Mouse (Mus musculus): ENCODE measurements around the gene Npr2. TPM values are rescaled to one million over a fixed set of nuclear protein-coding genes. Genes with fewer than 3 reads are reported as not detected.

Gene Npr2
- polyA plus RNA-seq, 1 experiment from 2014 or later, result 4.8 TPM

DNA sequence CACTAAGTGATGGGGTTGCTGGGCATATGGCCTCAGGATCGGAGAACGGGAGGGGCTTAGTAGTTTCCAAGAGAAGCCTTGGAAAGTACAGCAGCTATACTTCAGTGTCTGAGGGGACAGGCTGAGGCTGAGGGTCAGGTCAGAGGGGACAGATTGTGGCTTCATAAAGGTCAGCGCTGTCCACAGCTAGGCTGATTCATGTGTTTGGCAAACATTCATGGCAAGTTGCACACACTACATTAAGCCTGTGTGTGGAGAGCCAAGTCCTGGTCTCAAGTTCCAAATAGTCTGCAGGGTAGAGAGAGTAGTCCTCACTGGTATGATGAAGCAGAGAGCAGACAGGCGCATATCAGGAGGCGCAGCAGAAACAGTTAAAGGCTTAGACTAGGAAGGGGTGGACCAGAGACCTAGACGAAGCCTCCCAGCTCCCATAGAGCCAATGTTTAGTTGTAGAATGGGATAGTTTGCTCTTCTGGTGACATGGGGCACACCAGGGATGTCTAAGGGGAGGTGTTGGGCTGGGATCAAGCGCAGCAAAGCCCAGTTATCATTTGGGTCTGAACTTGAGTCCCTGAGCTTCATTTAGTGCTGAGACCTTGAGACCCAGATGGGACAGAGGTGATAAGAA lies 47.8 kb downstream of the Npr2 start:
- Histone ChIP-seq H3K9ac (ENCODE audit: low read length) (no peak overlapping the region), H3K27ac (replicated peaks) (no peak overlapping the region), H3K36me3 (ENCODE audit: control insufficient read depth, insufficient read depth, low read length) (peaks cover 3% of the 10 kb centered on the region; the same call in 1 of the 2 replicates), H3K9me3 (ENCODE audit: control insufficient read depth, low read length) (no peaks in the 10 kb centered on the region), H3K4me2 (replicated peaks; ENCODE audit: low read depth) (no peak overlapping the region), H3K4me1 (replicated peaks; ENCODE audit: control insufficient read depth, insufficient read depth) (no peaks in the 10 kb centered on the region), H3K4me3 (ENCODE audit: low read depth, low read length) (no peak overlapping the region), H3K27me3 (ENCODE audit: control insufficient read depth, insufficient read depth, low read length) (no peaks in the 10 kb centered on the region)
- ATAC-seq (ENCODE audit: low FRiP score, low TSS enrichment), result no peak
- 79% methylated on average over 7 of the region's 7 CpGs for WGBS
- no peak for TF ChIP-seq CTCF (IDR thresholded peaks at IDR 0.05; ENCODE audit: low read depth)
- no peak for TF ChIP-seq EP300 (optimal IDR thresholded peaks at IDR 0.05)
- no peak for DNase-seq (ENCODE audit: low spot score)

DNA sequence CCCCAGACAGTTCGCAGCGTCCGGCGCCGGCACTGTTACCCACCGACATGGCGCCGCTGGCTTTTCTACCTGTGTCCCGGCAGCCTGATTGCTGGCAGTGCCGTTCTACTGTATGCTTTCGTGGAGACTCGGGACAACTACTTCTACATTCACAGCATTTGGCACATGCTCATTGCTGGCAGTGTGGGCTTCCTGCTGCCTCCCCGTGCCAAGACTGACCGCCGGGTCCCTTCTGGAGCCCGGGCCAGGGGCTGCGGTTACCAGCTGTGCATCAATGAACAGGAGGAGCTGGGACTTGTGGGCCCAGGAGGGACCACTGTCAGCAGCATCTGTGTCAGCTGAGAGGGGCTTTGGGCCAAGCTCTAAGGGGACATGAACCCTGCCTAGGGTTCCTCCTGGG lies 58.3 kb downstream of the Npr2 start:
- ATAC-seq (ENCODE audit: low FRiP score, low TSS enrichment) (no peak), DNase-seq (ENCODE audit: low spot score) (no peak)
- WGBS, result 97% methylated on average over 17 of the region's 17 CpGs
- TF ChIP-seq EP300 (optimal IDR thresholded peaks at IDR 0.05) (no peak), CTCF (IDR thresholded peaks at IDR 0.05; ENCODE audit: low read depth) (no peak)
- Histone ChIP-seq H3K9ac (ENCODE audit: low read length) (no peak overlapping the region), H3K4me1 (replicated peaks; ENCODE audit: control insufficient read depth, insufficient read depth) (no peaks in the 10 kb centered on the region; the same call in 1 of the 2 replicates), H3K36me3 (ENCODE audit: control insufficient read depth, insufficient read depth, low read length) (peaks cover 6% of the 10 kb centered on the region; the same call in 1 of the 2 replicates), H3K27me3 (ENCODE audit: control insufficient read depth, insufficient read depth, low read length) (no peaks in the 10 kb centered on the region), H3K27ac (replicated peaks) (no peak overlapping the region), H3K4me2 (replicated peaks; ENCODE audit: low read depth) (no peak overlapping the region), H3K4me3 (ENCODE audit: low read depth, low read length) (no peak overlapping the region), H3K9me3 (ENCODE audit: control insufficient read depth, low read length) (no peaks in the 10 kb centered on the region)

- ATAC-seq (ENCODE audit: low FRiP score, low TSS enrichment), result no peak
- no peak overlapping the region for H3K27ac ChIP-seq (replicated peaks)
- H3K4me1 ChIP-seq (replicated peaks; ENCODE audit: control insufficient read depth, insufficient read depth), result no peaks in the 10 kb centered on the region; the same call in 1 of the 2 replicates
- no peaks in the 10 kb centered on the region for H3K27me3 ChIP-seq (ENCODE audit: control insufficient read depth, insufficient read depth, low read length)
- no peak overlapping the region for H3K9ac ChIP-seq (ENCODE audit: low read length)
- no peak overlapping the region for H3K4me3 ChIP-seq (ENCODE audit: low read depth, low read length)
- no peak for DNase-seq (ENCODE audit: low spot score)
- no peak for TF ChIP-seq CTCF (IDR thresholded peaks at IDR 0.05; ENCODE audit: low read depth)
- no peak for TF ChIP-seq EP300 (optimal IDR thresholded peaks at IDR 0.05)
- 68% methylated on average over 5 of the region's 5 CpGs for WGBS
- no peak overlapping the region for H3K4me2 ChIP-seq (replicated peaks; ENCODE audit: low read depth)
- H3K9me3 ChIP-seq (ENCODE audit: control insufficient read depth, low read length), result no peaks in the 10 kb centered on the region
- H3K36me3 ChIP-seq (ENCODE audit: control insufficient read depth, insufficient read depth, low read length), result peaks cover 3% of the 10 kb centered on the region; the same call in 1 of the 2 replicates
These were observed 59.3 kb downstream of the Npr2 start for GRCm38 (mm10) chr4:43691026-43691425.

DNA sequence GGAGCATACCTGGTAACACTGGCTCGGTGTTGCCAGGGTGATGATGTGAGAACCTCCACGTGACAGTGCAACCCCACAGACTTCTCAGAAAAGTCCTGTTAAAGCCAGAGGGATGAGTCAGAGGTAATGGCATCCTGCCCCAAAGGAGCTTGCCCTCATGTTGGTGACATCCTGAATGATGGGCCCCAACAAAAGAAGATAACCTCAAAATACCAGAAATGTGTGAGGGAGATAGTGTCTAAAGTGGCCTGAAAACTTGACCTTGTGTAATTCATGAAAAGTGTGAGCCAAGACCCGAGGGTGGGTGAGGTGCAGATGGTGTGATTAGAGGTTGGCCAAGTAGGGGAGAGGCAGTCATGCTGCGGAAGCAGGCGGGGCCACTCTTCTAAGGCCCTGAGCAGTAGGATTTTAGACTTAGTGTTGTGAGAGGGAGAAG lies 62.1 kb downstream of the Npr2 start:
- 45% methylated on average over 5 of the region's 5 CpGs for WGBS
- Histone ChIP-seq H3K36me3 (ENCODE audit: control insufficient read depth, insufficient read depth, low read length) (no peaks in the 10 kb centered on the region), H3K9me3 (ENCODE audit: control insufficient read depth, low read length) (no peaks in the 10 kb centered on the region), H3K4me2 (replicated peaks; ENCODE audit: low read depth) (no peak overlapping the region), H3K4me1 (replicated peaks; ENCODE audit: control insufficient read depth, insufficient read depth) (no peaks in the 10 kb centered on the region; the same call in 1 of the 2 replicates), H3K9ac (ENCODE audit: low read length) (no peak overlapping the region), H3K27ac (replicated peaks) (no peak overlapping the region), H3K27me3 (ENCODE audit: control insufficient read depth, insufficient read depth, low read length) (no peaks in the 10 kb centered on the region), H3K4me3 (ENCODE audit: low read depth, low read length) (no peak overlapping the region)
- peak; percentile 57 for ATAC-seq (ENCODE audit: low FRiP score, low TSS enrichment)
- DNase-seq (ENCODE audit: low spot score), result no peak
- TF ChIP-seq EP300 (optimal IDR thresholded peaks at IDR 0.05) (no peak), CTCF (IDR thresholded peaks at IDR 0.05; ENCODE audit: low read depth) (no peak)

DNA sequence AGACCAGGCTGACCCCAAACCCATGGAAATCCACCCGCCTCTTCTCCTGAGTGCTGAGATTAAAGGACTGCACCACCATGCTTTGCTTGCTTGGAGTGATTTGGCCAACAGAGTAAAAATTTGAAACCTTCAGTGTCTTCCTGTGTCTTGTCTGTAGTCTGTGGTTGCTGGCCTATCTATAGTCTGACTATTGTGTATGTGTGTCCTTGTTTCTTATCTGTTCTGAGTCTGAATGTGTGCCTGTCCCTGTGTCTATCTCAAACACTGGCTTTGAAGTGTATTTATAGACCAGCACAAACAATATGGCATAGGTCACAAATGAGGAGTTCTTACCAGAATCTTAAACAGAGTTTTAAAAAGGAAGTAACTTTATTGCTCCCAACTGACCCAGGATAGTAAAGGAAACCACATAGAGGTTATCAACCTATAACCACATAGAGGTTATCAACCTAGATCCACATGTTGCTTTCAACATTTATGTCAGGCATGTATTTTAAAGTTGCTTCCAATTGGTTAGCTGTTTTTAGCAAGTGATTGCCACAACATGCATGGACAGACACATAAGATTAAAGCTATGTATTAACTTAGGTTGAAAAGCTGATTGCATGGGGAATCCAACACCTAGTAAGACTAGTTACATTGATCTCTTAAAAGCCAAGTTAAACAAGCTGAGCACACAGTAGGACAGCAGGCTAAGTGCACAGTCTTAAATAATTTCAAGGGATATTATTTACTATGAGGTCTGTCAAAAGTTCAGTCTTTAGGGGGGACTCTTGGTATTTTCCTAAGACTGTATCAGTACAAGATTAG lies 62.9 kb downstream of the Npr2 start:
- Histone ChIP-seq H3K36me3 (ENCODE audit: control insufficient read depth, insufficient read depth, low read length) (no peaks in the 10 kb centered on the region), H3K9me3 (ENCODE audit: control insufficient read depth, low read length) (no peaks in the 10 kb centered on the region), H3K4me2 (replicated peaks; ENCODE audit: low read depth) (no peak overlapping the region), H3K4me3 (ENCODE audit: low read depth, low read length) (no peak overlapping the region), H3K9ac (ENCODE audit: low read length) (no peak overlapping the region), H3K27ac (replicated peaks) (peak overlapping the region; percentile 45; the same call in 1 of the 2 replicates), H3K4me1 (replicated peaks; ENCODE audit: control insufficient read depth, insufficient read depth) (no peaks in the 10 kb centered on the region; the same call in 1 of the 2 replicates), H3K27me3 (ENCODE audit: control insufficient read depth, insufficient read depth, low read length) (no peaks in the 10 kb centered on the region)
- no peak for DNase-seq (ENCODE audit: low spot score)
- WGBS, result 78% methylated on average over 1 of the region's 1 CpGs
- no peak for ATAC-seq (ENCODE audit: low FRiP score, low TSS enrichment)
- TF ChIP-seq CTCF (IDR thresholded peaks at IDR 0.05; ENCODE audit: low read depth), result no peak
- TF ChIP-seq EP300 (optimal IDR thresholded peaks at IDR 0.05), result no peak
